Mouse (Mus musculus): ENCODE results near the gene Zyg11b.

DNA sequence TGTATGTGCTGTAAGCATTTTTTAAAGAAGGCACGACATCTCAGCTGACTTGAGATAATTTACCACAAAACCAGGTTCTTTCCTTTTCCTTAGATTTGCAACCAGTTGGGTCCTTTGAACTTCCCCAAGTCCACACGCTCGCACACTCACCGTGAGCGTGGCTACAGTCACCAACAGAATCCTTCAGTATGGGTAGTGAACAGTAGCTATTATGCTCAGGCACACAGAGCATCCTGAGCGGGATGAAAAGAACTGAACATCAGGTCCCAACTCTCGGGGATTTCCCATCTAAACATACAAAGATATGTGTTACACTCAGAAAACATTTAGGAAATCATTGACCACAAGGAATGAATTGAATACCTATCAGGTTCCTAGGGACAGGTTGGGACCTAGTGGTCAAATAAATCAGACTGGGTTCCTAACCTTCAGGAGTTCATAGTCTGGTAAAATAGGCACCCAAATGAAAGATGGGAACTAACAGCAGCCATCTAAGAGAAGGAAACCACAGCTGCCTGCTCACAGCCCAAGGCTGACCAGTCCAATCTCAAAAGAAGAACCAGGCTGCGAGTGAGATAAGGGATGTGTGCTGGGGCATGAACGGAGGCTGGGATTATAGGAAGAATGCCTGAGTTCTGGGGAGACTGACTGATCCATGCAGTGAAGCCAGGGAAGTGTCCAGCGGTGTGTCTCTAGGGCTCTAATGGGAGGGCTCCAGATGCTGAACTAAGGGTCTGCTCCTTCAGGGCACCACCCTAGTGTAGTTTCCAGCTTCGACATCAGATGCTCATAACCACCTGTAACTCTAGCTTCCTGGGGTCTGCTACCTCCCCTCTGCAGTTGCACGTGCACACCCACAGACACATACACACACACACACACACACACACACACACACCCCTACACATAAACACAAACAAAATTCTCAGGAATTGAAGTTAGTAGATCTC is 17.0 kb upstream of the Zyg11b start:
- no peak for TF ChIP-seq POLR2A (IDR thresholded peaks at IDR 0.05; ENCODE audit: insufficient read depth, low read depth, low read length)
- no peak for TF ChIP-seq CTCF (IDR thresholded peaks at IDR 0.05; ENCODE audit: insufficient read depth, low read depth, low read length)
